Mouse (Mus musculus): ENCODE data around the gene Pycr2. TPM values are rescaled to one million over a fixed set of nuclear protein-coding genes. Genes with fewer than 3 reads are reported as not detected.
"Not testable (repeated sequence)": the region's sequence is repeated elsewhere in the genome, so short reads cannot be mapped to it uniquely, and the experiment has no call there.

Pycr2 gene
- total RNA-seq, 1 experiment from 2014 or later: 19.3 TPM

DNA sequence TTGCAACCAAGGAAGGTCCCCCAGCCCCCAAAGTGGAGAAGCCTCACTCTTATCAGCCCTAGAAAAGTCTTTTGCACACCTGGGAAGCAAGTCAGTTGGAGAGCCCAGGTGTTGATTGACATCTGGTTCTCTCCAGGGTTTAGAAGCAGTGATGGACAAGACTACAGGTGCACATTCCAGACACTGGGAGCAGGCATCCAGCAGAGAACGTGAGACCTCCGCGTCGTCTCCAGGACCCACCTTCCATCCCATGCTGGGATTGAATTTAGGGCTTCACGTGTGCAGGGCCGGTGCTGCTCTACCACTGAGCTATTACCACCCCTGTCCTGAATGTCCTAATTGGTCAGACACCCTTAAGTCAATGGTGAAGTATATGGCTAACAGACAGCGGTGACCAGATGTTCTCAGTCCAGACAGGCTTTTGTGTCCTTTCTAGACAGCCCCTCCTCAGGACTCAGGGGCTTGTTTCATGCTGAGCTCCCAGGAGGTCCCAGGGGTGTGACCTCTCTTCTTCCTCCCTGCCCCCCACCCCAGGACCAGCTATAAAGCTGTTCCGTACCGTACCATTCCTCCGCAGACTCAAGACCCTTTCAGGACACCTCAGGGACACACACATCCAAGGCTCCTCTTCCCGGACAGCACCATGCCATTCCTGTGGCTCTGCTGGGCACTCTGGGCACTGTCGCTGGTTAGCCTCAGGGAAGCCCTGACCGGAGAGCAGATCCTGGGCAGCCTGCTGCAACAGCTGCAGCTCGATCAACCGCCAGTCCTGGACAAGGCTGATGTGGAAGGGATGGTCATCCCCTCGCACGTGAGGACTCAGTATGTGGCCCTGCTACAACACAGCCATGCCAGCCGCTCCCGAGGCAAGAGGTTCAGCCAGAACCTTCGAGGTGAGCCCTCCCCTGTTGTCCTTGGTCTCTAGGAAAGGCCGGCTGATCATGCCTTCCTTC is 30.6 kb downstream of the Pycr2 start, which contains the start of gene Lefty1:
Lefty1 (plus strand) TSS at position 556 of the 953 bp plus-strand sequence.
- ATAC-seq (ENCODE audit: extremely low read depth, insufficient number of reproducible peaks, low FRiP score, poor library complexity, severe bottlenecking): no peak

DNA sequence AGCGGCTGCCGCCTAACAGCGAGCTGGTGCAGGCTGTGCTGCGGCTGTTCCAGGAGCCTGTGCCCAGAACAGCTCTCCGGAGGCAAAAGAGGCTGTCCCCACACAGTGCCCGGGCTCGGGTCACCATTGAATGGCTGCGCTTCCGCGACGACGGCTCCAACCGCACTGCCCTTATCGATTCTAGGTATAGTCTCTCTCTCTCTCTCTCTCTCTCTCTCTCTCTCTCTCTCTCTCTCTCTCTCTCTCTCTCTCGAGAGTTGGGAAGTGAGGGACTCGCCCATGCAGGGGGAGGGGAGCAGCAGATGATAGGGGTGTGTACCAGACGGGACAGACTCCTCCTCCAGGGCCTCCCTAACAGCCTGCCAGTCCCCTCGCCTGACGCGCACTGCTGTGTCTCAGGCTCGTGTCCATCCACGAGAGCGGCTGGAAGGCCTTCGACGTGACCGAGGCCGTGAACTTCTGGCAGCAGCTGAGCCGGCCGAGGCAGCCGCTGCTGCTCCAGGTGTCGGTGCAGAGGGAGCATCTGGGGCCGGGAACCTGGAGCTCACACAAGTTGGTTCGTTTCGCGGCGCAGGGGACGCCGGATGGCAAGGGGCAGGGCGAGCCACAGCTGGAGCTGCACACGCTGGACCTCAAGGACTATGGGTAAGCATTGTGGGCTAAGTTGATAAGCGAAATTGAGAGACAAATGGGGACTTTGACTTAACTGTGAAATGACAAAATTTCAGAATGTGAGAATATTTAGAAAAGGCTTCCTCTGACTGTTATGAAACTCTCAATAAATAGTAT is 32.7 kb downstream of the Pycr2 start:
- peak; percentile 42; the same call in 1 of the 2 replicates for ATAC-seq (ENCODE audit: extremely low read depth, insufficient number of reproducible peaks, low FRiP score, poor library complexity, severe bottlenecking)

DNA sequence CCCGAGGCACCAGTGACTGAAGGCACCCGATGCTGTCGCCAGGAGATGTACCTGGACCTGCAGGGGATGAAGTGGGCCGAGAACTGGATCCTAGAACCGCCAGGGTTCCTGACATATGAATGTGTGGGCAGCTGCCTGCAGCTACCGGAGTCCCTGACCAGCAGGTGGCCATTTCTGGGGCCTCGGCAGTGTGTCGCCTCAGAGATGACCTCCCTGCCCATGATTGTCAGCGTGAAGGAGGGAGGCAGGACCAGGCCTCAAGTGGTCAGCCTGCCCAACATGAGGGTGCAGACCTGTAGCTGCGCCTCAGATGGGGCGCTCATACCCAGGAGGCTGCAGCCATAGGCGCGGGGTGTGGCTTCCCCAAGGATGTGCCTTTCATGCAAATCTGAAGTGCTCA is 33.5 kb downstream of the Pycr2 start:
- not testable (repeated sequence) for ATAC-seq (ENCODE audit: extremely low read depth, insufficient number of reproducible peaks, low FRiP score, poor library complexity, severe bottlenecking)

DNA sequence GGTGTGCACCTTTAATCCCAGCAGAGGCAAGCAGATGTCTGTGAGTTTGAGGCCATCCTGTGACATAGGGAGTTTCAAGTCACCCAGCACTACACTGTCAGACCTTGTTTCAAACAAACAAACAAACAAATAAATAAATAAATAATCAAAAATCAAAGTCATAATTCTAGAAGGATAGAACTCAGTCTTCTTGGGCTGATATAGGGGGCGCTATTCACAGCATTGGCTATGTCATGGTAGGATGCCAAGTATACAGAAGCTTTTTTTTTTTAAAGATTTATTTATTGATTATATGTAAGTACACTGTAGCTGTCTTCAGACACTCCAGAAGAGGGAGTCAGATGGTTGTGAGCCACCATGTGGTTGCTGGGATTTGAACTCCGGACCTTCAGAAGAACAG is 34.7 kb downstream of the Pycr2 start:
- ATAC-seq (ENCODE audit: extremely low read depth, insufficient number of reproducible peaks, low FRiP score, poor library complexity, severe bottlenecking): not testable (repeated sequence)

DNA sequence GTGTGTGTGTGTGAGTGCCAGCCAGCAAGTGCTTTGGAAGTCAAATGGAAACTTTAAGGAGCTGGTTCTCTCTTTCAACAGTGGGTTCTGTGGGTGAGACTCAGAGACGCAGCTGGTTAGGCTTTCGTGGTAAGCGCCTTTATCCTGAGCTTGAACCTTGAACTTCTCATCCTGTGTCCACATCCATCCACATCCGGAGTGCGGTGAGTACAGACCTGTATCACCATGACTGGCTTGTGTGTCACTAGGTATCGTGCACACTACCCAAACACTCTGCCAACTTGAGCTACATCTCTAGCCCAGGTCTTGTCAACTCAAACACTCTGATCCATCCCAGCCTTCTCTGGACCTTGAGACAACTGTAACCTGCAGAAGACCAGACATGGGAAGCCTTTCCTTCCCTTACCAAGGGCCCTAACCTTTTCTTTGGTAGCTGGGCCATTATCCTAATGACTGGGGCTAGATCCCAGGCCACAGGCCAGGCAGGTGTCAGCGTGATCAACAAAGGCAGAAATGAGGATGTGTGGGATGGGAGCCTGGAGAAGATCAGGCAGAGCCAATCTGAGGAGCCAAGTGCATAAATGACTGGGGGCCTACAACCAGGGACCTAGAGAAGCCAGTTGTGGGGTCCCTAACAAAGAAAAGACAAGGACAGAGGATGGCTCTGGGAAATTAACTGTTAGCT is 36.8 kb downstream of the Pycr2 start:
- ATAC-seq (ENCODE audit: extremely low read depth, insufficient number of reproducible peaks, low FRiP score, poor library complexity, severe bottlenecking): peak; percentile 21; the same call in 1 of the 2 replicates

DNA sequence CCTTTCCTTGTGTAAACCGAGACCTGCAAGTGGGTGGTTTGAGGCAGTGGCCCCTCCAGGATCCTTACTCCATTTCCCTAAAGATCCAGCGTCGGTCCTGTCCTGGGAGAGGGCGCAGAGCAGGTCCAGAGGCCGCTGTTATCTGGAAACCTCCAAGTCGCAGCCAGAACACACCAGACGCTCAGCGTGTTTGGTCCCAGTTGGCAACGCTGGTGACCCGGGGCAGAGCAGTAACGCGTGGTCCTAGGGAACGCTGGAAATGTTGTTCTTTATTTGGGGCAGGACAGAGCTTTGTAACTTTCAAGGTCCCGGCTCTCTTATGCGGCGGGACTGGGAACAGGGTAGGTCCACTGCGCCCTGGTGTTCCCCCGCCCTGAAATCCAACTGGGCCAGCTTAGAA is 37.6 kb downstream of the Pycr2 start:
- ATAC-seq (ENCODE audit: extremely low read depth, insufficient number of reproducible peaks, low FRiP score, poor library complexity, severe bottlenecking): no peak

DNA sequence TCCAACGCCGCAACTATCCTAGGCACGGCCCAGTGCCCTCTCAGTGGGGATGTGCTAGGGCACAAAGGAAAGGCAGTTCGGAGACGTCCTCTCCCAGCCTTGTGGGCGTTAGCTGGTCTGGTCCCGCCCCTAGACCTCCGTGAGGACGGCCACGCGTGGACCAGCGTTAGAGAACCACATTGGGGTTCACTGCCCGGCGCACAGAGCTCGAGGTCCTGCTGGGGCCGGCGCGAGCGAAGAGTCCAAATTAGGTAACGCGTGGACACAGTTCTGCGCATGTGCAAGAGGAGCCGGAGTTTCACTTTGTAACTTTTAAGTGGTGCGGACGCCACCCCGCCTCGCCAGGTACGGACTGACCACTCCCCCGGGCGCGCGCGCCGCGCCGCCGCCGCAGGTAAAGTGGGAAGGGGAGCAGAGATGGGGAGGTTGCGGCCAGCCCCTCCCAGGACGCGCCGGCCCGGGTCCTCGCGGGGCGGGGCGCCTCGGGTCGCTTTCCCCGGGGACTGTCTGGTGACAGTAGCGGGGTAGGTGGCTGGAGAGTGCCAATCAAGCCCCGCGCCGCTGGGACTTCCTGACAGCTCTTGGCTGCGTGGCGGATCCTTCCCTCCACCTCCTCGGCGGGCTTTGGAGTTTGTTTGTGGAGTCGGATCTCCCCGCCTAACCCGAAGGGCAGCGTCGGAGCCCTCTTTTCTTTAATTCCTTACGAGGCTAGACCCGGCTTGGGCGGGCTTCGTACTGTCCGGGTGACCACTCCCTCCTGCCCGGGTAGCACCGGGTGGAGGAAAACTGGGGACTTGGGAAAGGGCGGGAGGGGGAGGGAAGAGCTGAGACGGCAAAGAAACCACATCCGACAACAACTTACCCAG is 38.3 kb downstream of the Pycr2 start, which contains the start of gene Tmem63a:
Tmem63a (plus strand) TSS at position 179 of the 866 bp plus-strand sequence.
- ATAC-seq (ENCODE audit: extremely low read depth, insufficient number of reproducible peaks, low FRiP score, poor library complexity, severe bottlenecking): peak; percentile 62

DNA sequence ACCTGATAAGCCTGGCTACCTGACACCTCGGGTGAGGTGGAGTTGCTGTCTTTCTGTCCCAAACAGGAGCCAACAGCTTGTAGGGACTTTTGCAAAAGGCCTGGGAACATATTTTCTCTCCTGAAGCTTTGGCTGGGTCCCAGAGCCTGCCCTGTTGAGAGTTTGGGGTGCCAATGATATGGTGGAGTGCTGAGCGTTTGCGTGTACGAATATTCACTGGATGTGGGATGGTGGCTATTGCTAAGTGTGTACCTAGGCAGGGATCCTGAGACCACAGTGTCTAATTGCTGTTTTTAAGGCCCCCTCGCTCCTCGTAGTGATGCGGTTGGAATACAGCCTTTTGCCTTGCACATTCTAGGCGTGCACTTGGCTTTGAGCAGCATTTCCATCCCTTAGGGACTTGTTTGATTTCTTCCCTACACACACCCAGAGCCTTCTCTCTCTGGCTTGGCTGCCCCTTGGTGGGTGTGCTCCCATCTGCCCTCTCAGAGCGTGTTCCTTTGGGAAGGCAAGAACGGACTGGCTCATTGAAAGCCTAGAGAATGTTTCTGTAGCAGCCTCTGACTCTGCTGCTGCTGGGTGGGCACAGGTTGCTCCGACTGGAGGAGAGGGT is 39.0 kb downstream of the Pycr2 start:
- ATAC-seq (ENCODE audit: extremely low read depth, insufficient number of reproducible peaks, low FRiP score, poor library complexity, severe bottlenecking): no peak

DNA sequence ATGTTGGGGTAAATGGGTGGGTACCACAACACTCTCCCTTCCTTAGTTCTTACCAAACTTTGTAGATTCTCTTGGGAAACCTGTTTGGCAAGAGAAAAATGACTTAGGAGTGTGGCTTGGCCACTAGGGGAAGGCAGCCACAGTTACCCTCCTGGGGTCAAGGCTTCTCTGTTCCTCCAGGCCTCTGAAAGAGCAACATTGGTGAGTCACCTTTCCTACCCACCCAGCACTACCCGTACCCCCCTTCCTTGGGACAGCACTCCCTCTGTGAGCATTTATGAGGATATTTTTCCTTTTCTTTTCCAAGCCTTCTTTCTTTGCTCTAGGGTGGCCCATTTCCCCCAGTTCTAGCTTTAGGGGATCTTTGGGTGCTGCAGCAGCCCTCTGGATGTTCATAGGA is 39.8 kb downstream of the Pycr2 start:
- no peak for ATAC-seq (ENCODE audit: extremely low read depth, insufficient number of reproducible peaks, low FRiP score, poor library complexity, severe bottlenecking)

DNA sequence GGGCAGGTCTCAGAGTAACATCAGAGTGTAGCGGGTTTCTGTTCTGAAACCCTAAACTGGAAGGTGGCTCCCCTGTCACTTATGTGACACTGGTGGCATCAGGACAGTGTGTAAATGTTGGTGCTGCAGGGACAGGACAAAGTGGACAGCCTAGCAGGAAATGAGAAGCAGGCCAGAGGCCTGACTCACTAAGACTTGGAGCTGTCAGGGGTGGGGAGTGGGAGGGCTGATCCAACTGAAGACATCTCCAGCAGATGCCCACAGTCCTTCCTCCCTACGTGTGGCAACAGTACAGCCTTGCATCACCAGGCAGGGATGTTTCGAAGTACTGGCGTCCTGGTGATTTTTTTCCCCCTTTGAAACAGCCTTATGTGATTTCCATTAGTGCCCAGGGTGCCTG is 40.5 kb downstream of the Pycr2 start:
- peak; percentile 13; the same call in 1 of the 2 replicates for ATAC-seq (ENCODE audit: extremely low read depth, insufficient number of reproducible peaks, low FRiP score, poor library complexity, severe bottlenecking)

DNA sequence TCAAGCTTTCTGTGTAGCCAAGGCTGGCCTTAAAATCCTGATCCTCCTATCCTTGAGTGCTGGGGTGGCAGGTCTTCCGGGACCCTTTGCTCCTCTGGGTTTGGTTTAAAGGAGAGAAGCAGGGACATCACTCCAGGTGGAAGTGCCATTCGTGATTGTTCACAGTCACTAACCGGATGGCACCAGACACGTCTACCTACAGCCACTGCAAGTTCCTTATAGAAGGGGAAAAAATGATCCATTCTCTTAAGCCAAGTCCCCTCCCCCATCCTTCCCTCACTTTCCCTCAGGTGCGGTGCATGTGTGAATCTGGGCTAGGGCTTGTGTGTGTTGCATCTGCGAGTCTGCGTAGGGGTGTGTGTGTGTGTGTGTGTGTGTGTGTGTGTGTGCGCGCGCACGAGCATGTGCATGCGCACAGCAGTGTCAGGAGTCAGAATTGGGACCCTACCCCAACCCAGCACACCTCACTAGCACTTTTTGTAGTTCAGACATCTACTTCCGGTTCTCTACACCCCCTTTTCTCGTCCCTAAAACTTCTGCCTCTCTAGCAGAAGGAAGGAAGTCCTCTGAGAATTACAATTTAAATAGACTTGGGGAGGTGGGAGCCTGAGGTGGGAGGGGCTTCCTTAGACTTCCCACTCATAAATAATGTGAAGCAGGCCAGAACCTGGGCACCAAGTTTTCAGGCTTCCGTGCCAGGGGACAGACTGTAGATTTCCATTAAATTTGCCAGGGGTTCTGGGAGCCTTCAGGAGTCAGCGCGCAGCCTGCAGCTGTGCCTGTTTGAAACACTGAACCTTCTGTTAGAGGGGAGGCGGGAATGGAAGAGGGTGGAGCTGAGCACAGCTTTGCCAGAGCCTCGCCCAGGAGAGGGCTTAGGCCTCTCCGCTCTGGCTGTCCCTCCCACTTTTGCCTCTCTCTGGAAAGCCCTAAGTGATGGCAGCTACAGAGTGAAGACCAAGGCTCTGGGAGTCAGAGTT is 41.2 kb downstream of the Pycr2 start:
- no peak for ATAC-seq (ENCODE audit: extremely low read depth, insufficient number of reproducible peaks, low FRiP score, poor library complexity, severe bottlenecking)

DNA sequence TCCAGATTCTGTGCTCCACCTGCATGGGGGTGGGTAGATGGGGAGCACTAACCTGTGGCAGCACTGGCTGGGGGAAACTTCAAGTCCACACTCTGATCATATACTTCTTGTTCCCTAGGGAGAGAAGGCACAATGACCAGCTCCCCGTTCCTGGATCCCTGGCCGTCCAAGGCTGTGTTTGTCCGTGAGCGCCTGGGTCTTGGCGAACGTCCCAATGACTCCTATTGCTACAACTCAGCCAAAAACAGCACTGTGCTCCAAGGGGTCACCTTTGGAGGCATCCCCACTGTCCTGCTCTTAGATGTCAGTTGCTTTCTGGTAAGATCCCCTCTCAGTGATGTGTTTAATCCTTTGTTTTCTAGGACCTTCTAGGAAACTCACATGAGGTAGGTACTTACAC is 42.4 kb downstream of the Pycr2 start:
- no peak for ATAC-seq (ENCODE audit: extremely low read depth, insufficient number of reproducible peaks, low FRiP score, poor library complexity, severe bottlenecking)

DNA sequence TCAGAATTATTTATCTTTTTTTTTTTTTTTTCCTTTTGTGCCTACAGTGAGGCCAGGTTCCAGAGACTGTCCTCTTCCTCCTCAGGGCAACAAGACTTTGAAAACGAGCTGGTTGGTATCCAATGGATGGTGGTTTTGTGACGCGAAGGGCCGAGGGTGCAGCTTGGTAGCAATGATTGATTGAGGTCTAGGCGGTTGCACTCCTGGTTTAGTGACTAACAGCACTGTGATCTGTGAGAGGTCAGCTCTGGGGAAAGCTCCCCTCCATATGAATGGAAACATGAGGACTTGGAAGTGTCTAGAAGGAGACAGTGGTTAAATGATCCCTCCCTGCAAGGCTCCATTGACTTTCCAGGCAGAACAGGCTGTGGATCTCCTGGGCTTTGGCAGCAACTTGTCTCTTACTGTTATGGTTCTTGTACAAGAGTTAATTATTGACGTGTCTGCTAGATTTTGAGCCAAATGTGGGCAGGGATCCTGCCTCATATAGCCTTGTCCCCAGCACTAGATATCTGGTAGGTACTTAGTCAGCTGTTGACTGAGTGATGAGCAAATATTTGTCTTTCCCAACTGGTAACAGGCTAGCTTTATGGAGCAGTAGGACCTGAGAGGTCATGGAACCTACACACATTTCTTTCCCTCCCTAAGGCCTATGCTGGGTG is 48.1 kb downstream of the Pycr2 start:
- ATAC-seq (ENCODE audit: extremely low read depth, insufficient number of reproducible peaks, low FRiP score, poor library complexity, severe bottlenecking): no peak

DNA sequence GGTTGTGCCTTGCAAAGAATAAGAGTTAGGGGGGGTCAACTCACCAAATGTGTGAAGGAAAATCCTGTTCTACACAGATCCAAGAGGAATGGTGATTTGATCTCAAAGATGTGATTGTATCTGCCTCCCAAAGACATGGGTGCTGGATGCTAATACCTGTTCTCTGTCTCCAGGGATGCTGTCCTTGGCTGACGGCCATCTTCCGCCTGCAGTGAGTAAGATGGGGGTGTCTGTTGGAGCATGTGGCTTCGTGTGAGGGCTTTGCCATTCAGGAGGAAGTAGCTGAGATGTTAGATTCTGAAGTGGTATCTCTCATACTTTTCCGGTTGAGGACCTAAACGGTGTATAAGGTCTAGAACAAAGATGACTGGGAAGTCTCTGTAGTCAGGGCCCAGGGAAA is 48.7 kb downstream of the Pycr2 start:
- no peak for ATAC-seq (ENCODE audit: extremely low read depth, insufficient number of reproducible peaks, low FRiP score, poor library complexity, severe bottlenecking)

DNA sequence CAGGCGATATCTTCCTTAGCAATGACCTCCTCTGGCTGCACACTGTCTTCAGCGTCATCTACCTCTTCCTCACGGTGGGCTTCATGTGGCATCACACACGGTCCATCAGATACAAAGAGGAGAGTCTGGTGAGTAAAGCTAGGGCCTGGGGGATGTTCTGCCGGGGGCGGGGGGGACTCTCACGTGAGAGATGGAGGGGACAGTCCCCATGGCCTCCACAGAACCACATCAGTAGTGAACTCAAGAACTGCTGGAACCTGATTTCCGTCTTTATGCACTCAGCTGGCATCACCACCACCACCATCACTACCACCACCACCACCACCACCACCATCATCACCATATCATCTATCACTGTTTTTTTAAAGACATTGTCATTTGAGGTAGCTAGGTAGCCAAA is 52.3 kb downstream of the Pycr2 start:
- ATAC-seq (ENCODE audit: extremely low read depth, insufficient number of reproducible peaks, low FRiP score, poor library complexity, severe bottlenecking): no peak

DNA sequence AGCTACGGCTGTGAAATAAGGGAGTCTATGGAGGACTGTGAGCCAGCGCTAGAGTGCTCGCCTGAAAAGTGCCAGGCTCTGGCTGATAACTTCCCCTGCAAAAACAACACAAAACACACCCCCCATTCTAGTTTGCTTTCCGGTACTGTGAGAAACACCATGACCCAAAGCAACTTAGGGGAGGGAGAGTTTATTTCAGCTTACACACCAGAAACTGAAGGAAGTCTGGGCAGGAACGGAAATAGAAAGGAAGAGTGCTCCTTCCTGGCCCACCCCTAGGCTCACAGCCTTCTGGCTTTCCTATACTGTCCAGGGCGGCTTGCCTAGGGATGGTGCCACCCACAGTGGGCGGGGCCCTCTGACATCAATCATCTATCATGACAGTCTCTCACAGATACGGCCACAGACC is 52.9 kb downstream of the Pycr2 start:
- ATAC-seq (ENCODE audit: extremely low read depth, insufficient number of reproducible peaks, low FRiP score, poor library complexity, severe bottlenecking): no peak

Data from neutrophil, adult 5-6 weeks (primary cell).